Mouse (Mus musculus) R1 (cell line): ENCODE results near the gene Evi2a.
A peak's percentile ranks its signal among the peaks of the same experiment; 100 is the strongest.

ENCODE experiments used
- DNase-seq: peaks from one replicate; pipeline ENCODE4 v3.0.0-alpha.2; 2018; ENCODE audit warnings: low read depth, low spot score

Evi2a gene

DNA sequence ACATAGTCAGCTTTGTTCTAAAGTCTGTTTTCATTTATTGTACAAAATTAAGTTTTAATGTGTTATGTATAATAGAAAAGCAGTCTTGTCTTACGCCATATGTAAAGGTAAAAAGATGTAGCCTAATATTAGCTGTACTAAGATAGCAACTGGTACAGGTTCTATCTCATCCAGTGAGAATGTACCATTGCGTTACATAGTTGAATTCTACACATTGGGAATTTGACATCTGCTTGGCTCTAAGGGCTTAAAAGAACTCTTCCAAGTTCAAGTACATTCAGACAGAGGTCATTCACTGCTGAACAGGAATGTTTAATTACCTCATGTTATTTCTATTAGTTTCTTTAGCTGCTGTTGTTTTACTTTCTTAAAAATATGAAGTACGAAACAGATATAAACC is 3.9 kb downstream of the Evi2a start:
- no peak for DNase-seq

DNA sequence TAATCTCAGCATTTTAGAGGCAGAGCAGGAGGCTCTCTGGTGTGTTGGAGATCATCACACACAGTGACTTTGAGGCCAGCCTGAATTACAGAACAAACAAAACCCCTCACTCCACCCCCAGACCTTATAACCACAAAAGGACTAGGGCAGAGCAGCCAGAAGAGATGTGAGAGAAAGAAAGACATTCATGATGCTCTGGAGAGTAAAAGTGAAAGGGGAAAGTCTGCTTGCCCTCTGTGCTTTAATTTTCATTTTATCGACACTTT is 6.2 kb downstream of the Evi2a start:
- no peak for DNase-seq

DNA sequence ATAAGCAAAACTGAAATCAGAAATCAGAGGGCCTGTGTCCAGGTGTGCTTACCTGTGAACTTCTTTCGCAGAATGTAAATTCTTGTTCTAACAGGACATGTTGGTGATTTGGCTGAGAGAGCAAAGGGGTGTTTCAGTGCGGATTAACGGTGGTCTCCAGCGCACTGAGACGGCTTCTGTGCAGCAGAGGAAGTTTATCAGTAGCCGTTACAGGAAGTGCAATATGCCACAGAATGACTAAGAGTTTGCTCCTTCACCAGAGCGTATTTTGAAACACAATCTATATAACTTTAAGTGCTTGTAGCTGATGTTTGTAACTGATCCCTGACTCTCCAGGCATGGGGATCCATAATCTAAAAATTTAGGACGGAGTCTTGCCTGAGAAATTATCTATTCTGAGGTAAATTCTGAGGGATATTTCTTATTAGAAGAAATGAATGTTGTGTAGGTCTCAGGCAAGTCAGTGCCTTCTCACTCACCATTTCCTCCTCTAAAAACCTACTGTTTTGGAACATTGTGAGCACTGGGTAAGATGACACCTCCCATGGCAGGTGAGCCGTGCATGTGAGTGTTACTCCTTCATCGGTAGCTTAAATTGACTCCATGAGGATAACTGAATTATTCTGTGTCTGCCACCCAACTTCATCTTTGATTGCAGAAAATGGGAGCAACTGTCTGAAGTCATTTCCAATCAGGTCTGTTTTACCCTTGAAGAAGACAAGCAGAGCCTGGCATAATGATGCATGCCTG is 6.7 kb downstream of the Evi2a start, which contains the start of gene Evi2b:
TSS of gene Evi2b (minus strand) at position 203 of the 750 bp plus-strand sequence.
- no peak for DNase-seq

DNA sequence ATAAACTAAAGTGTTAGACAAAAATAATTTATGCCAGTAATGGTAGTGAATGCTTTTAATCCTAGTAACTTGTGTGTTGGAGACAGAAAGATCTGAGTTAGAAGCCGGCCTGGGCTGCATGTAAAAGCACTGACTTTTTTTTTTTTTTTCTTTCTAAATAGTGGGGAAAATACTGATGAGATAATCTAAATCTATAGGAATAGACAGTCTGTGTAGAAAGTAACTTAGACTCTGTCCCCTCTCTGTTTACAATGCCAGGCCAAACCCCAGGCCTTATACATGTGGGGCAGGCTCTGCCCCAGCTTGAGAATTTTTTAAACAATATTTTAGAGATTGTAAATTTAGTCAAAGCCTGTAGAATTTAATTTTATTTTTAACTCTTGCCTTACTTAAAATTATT is 7.5 kb downstream of the Evi2a start:
- DNase-seq: no peak

DNA sequence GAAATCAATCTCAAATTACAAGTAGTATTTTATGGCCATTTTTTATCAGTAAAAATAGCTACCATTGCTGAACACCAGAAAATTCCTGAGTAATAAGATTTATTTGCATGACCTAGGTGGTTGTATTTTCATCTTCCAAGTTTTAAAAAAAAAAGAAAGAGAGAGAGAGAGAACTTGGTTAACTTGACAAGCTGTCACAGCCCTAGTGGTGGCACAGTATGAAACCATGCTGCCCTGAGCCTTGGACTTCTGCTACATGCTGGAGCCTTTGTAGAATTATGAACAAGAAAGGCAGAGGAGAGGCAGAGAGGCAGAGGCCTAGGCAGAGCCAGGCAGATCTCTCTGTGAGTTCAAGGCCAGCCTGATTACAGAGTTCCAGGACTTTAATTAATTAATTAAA is 8.5 kb downstream of the Evi2a start:
- DNase-seq: no peak

DNA sequence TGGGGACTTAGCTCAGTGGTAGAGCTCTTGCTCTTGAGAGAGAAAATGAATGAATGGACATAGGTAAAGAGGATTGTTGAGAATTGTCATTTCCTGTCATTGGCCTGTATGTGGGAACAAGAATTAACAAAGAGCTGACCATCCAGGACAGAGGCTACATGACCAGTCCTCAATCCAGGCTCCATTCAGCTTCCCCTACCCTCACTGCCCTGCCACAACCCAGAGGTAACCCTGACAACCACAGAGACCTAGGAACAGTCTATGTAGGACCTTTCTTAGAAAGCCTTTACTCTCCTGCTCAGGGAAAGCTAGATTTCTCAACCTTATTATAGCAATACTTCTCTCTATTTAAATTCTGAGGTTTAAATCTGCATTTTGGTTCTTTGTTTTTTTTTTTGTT is 9.6 kb downstream of the Evi2a start:
- DNase-seq: no peak

DNA sequence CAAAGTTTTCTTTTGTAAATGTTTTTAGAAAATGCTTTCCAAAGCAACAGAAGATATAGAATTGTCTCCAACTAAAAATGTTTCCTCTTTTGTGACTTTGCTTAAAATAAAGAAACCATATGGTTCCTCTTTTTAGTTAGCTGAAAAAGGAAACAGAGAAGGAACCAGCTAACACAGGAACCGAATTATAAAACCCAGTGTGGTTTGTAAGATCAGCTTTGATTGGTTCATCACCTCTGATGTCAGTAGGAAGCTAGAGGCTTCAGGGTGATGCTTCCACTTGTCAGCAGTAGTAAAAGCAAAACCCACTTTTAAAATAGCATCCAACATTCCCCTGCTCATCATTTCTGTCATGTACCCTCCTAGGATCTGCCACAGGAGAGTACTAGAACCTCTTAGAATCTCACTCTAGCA is 10.5 kb downstream of the Evi2a start:
- no peak for DNase-seq

DNA sequence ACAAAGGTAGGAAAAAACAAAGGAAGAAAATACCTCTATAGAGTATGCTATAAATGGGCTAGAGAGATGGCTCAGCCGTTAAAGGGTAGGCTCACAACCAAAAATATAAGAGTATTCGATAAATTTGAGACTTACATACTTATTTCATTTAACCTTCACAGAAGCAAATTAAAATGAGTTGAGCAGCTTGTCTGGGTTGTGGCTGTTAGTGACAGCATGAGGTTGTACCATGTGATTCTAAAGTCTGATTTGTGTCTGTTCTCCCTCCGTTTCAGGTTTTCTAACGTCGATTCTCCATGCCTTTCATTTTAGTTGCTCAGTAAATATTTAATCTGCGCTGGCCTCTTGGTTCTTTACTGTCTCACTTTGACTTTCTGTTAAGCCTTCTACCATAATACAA is 11.1 kb downstream of the Evi2a start:
- no peak for DNase-seq

DNA sequence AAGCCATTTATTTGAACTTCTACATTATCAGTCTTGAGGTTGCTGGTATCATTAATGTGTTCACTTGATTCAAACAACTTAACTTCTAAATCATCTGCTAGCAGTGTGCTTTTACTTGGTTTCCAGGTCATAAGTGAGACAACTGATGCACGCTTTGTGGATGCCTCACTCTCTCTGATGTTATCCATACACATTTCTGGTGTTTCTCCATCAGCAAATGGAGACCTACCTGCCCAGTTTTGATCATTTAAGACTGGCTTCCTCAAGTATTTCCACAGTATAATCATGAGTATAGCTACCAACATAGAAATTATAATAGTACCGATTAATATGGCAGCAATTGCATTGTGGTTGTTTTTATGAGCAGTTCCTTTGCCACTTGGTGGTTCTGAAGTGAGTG is 14.6 kb downstream of the Evi2a start:
- DNase-seq: no peak

DNA sequence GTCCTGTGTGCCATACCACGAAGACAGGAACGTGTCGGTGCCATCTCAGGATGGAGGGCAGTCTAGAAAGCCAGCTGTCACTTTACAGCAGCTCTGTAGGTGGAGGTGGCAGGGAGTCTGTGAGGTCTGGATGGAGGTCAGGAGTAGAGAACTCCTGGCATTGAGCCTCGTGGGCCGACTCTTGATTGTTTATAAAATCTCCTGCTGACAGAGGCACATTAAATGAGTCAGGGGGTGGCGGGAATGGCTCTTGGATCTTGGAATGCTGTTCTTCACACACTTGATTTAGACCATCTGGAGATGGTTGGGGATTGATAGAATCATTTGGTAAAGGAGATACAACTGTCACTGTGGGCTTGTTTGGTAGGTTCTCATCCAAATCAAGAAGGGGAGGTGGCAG is 15.1 kb downstream of the Evi2a start:
- DNase-seq: no peak

DNA sequence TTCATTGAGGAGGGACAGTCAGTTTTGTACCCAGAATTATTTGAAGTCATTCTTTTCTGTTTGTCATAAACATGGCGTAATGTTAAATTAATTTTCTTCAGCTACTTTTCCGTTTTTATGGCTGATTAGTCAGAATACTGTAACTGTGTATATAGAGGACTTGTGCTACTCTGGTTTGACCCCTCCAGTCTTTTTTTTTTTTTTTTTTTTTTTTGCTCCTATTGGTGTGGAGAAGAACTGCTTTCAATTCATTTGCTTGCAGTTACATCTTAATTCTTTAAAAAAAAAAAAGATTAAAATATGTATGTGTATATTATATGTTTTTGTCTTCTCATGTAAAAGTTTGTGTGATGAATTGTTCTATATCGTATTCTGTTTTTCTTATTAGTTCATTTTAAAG is 18.4 kb downstream of the Evi2a start:
- no peak for DNase-seq

DNA sequence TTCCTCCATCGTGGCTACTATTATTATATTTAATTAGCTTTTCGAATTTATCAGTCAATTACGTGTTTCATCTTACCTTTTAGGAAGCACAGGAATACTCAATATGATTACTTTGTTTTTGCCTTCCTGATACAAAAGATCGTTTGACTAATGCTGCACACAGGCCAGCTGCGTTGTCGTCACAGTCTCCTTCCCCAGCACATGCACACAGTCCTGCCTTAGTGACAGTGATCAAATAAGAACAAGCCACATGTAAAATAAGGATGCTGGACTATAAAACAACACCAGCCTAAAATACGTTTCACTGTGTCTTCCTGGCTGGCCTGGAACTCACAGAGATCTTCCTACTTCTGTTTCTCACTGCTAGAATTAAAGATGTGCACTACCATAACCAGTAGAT is 25.9 kb downstream of the Evi2a start:
- DNase-seq: no peak

DNA sequence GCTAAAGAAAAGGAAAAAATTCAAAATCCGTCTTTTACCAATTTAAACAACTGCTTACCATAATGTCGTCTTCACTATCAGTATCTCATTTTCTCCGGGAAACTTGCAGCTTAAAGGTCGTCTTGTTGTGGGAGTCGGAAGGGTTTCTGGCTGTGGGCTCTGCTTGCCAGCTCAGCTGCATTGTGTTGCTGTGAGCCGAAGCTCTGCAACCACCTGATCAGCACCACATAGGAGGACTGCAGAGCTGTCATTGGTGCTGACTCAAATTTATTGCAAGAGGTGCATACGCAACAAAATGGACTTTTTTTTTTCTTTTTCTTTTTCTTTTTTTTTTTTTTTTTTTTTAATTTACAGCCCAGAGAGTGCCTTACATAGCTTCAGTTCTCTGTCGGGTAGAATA is 26.6 kb downstream of the Evi2a start, which contains the start of gene Omg:
TSS of gene Omg (minus strand) at position 240 of the 400 bp plus-strand sequence.
- DNase-seq: peak; percentile 20

DNA sequence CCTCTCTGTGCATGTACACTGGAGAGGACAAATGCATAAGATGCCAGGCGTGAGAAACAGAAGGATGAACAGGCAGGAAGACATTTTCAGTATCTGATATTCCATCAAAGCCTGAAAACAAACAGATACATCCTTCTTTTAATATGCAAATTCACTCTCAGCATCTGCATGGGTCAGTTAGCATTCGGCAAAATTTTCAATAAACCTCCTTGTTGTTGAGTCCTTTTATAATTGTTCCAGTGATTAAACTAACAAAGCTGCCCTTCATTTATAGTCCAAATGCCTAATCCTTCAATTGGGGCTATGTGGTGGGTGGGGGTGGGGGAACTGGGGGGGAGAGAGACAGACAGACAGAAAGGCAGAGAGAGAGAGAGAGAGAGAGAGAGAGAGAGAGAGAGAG is 27.5 kb downstream of the Evi2a start:
- DNase-seq: no peak

DNA sequence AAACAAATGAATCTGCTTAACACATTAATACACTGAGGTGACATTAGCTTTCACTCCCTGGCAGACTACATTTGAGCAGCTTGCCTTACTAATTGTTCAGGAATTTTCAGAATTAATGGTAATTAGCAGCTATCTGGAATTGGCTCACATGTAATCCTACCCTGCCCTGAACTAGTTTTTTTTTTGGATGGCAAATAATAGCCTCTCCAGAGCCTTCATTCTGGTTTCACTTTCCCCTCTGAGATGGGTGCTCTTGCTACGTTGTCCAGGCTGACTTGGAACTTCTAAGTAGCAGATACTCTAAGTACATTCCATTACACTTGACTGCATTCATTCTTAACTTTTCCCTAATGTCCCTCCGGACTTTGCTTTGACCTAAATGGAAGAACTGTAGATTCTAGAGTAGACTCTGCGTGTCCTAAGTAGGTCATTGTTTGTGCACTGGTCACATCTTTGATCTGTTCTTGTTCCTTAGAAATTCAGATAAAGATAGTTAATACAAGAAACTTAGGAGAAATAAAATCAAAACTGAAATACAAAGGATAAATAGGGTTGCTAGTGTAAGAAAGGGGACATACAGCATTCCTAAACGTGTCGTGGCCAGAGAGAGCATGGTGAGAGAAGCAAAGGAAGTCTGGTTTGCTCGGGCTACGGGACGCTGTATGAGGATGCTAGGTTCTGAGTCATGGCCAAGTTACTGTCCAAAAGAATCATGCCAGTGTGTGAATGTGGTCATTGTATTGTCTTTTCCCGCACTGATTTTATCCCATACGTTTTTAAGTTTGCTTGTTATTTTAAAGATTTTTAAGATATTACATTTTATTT is 35.2 kb downstream of the Evi2a start:
- peak; percentile 5 for DNase-seq

DNA sequence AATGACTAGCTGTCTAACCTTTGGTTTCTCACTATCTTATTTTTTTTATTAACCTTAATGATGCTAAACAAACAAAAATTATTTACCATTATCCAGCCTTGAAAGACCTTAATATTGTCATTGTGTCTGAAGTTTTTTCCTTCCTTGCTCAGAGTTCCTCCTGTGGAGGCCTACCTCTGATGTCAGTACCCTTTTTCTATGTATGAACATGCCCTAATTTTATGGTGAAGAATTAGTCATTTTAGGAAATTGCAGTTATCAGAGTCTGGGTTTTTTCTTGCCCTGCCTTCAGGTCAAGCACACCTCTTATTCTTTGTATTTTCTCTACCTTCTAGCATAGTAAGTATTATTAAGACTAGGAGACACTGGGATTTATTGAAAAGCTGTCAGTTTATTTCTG is 45.7 kb downstream of the Evi2a start:
- no peak for DNase-seq

DNA sequence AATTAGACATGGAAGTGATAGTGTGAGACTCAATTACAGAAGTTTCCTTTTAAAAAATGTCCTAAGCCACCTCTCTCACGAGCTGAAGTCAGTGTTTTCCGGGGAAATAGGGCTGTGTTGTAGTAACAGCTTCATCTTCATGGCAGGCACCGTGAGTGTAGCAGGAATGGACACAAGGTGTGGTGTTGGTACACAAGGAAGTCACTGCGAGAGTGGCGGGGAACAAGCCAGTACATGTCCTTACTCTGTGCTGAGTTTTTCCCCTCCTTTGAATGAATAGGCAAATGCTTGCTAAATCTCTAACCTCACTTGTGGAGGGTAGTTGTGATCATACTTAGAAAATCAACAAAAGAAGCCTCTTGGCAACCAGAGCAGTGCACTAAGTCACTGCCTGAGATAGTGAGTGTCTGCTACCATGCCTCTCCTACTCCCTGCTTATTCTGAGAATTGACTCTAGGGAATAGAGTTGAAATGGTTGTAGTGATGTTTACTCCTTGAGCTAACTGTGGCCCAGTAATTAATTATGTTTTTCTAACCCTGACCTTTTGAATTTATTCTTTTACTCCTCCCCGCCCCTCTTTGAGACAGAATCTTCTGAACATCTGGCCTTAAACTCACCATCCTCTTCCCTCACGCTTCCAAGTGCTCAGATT is 46.4 kb downstream of the Evi2a start:
- peak; percentile 40 for DNase-seq

DNA sequence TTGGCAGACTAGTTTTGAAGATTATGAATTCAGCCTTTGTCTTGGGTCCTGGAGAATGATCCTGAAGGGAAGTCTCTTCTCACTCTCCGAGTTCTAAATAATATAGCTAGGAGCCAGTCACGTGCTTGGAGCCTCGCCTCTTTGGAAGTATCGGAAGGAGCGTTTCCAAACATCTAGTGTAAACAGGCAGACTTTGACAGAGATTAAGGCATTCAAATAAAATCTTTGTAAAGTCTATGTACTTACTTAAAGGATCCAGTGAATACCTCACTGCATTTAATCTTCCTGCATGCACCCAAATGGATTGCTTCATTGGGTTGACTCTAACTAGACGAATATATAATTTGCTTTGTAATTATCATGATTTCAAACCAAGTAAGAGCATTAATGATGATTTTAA is 47.0 kb downstream of the Evi2a start:
- no peak for DNase-seq
